Mouse (Mus musculus) MEL (cell line): Measurements from ENCODE around the gene Fto. TPM values are rescaled to one million over a fixed set of nuclear protein-coding genes. Genes with fewer than 3 reads are reported as not detected.

ENCODE experiments used
- DNase-seq: peaks from one replicate; pipeline ENCODE4 v3.0.0; 2011; ENCODE audit warnings: low read depth, low spot score
- H3K27ac ChIP-seq: 2 replicates; pipeline ENCODE4 v1.5.1; 2012; ENCODE audit warnings: low read depth, mild to moderate bottlenecking, control low read depth, low read length, moderate library complexity; ENCODE audit not compliant: control insufficient read depth
- H3K27me3 ChIP-seq, 2 experiments: fragments of 150-350 bp in 1 of 2; sonication (generic) in 1 of 2; 2 replicates each; pipeline ENCODE4 v1.6.1; 2012; ENCODE audit warnings: low read length in 2 of 2, mild to moderate bottlenecking in 2 of 2, improper control_type of control experiment in 1 of 2, moderate library complexity in 1 of 2; ENCODE audit not compliant: insufficient read depth in 2 of 2, control insufficient read depth in 1 of 2
- H3K36me3 ChIP-seq, 2 experiments: 2 replicates each; pipeline ENCODE4 v1.6.1; 2012 to 2014; ENCODE audit warnings: low read length in 2 of 2, improper control_type of control experiment in 1 of 2, inconsistent platforms in 1 of 2, mild to moderate bottlenecking in 1 of 2; ENCODE audit not compliant: insufficient read depth in 2 of 2, control insufficient read depth in 1 of 2
- H3K4me1 ChIP-seq, 2 experiments: fragments of 150-350 bp in 1 of 2; sonication (generic) in 1 of 2; 2 replicates each; pipeline ENCODE4 v1.6.1; 2012; ENCODE audit warnings: low read length in 2 of 2, improper control_type of control experiment in 1 of 2, mild to moderate bottlenecking in 1 of 2; ENCODE audit not compliant: insufficient read depth in 2 of 2, control insufficient read depth in 1 of 2
- H3K4me3 ChIP-seq, 2 experiments: fragments of 150-350 bp in 1 of 2; sonication (generic) in 1 of 2; 2 replicates each; pipeline ENCODE4 v1.5.1; 2012; ENCODE audit warnings: low read depth in 2 of 2, low read length in 2 of 2, mild to moderate bottlenecking in 2 of 2, moderate library complexity in 2 of 2, control low read depth in 1 of 2, improper control_type of control experiment in 1 of 2; ENCODE audit not compliant: control insufficient read depth in 1 of 2, insufficient read depth in 1 of 2
- H3K79me2 ChIP-seq: 2 replicates; pipeline ENCODE4 v1.6.1; 2012; ENCODE audit warnings: mild to moderate bottlenecking, low read length, moderate library complexity; ENCODE audit not compliant: control insufficient read depth, poor library complexity, insufficient read depth
- H3K9ac ChIP-seq: 2 replicates; pipeline ENCODE4 v1.6.1; 2012; ENCODE audit warnings: low read depth, mild to moderate bottlenecking, control low read depth, low read length, moderate library complexity; ENCODE audit not compliant: control insufficient read depth, poor library complexity, severe bottlenecking
- H3K9me3 ChIP-seq: fragments of 150-350 bp; sonication (generic); replicated peaks from 2 replicates; pipeline ENCODE4 v1.6.1; 2012; ENCODE audit warnings: mild to moderate bottlenecking, low read length, improper control_type of control experiment, moderate library complexity; ENCODE audit not compliant: insufficient read depth
- BHLHE40 ChIP-seq: IDR thresholded peaks from 2 replicates; pipeline ENCODE4 v1.6.1; 2012; ENCODE audit warnings: low read depth, mild to moderate bottlenecking, inconsistent platforms, low read length, improper control_type of control experiment, borderline replicate concordance
- CHD1 ChIP-seq: IDR thresholded peaks from 2 replicates; pipeline ENCODE4 v1.6.1; 2012; ENCODE audit warnings: low read depth, mild to moderate bottlenecking, inconsistent platforms, low read length, improper control_type of control experiment
- CHD2 ChIP-seq: IDR thresholded peaks from 2 replicates; pipeline ENCODE4 v1.6.1; 2011; ENCODE audit warnings: low read length, improper control_type of control experiment
- E2F4 ChIP-seq: IDR thresholded peaks from 2 replicates; pipeline ENCODE4 v1.6.1; 2011; ENCODE audit warnings: low read depth, low read length, improper control_type of control experiment, borderline replicate concordance
- ELF1 ChIP-seq: IDR thresholded peaks from 2 replicates; pipeline ENCODE4 v1.6.1; 2014; ENCODE audit warnings: low read depth, mild to moderate bottlenecking, inconsistent platforms, low read length, improper control_type of control experiment, moderate library complexity
- EP300 ChIP-seq, 2 experiments: IDR thresholded peaks; 2 replicates each; pipeline ENCODE4 v1.6.1; 2011; ENCODE audit warnings: improper control_type of control experiment in 2 of 2, low read length in 2 of 2, low read depth in 1 of 2, mild to moderate bottlenecking in 1 of 2
- ETS1 ChIP-seq: IDR thresholded peaks from 2 replicates; pipeline ENCODE4 v1.6.1; 2012; ENCODE audit warnings: low read depth, mild to moderate bottlenecking, inconsistent platforms, low read length, improper control_type of control experiment, moderate library complexity
- GABPA ChIP-seq: IDR thresholded peaks from 2 replicates; pipeline ENCODE4 v1.6.1; 2012; ENCODE audit warnings: low read depth, mild to moderate bottlenecking, inconsistent platforms, low read length, improper control_type of control experiment, moderate library complexity
- GATA1 ChIP-seq: IDR thresholded peaks from 2 replicates; pipeline ENCODE4 v1.6.1; 2011; ENCODE audit warnings: low read depth, low read length, improper control_type of control experiment
- HCFC1 ChIP-seq: IDR thresholded peaks from 2 replicates; pipeline ENCODE4 v1.6.1; 2012; ENCODE audit warnings: low read depth, mild to moderate bottlenecking, inconsistent platforms, low read length, improper control_type of control experiment, moderate library complexity
- JUND ChIP-seq: IDR thresholded peaks from 2 replicates; pipeline ENCODE4 v1.6.1; 2011; ENCODE audit warnings: low read depth, mild to moderate bottlenecking, improper control_type of control experiment, low read length
- KAT2A ChIP-seq: conservative IDR thresholded peaks from 2 replicates; pipeline ENCODE4 v1.6.1; 2012; ENCODE audit warnings: low read depth, low read length, improper control_type of control experiment, inconsistent platforms
- MAFK ChIP-seq: IDR thresholded peaks from 2 replicates; pipeline ENCODE4 v1.6.1; 2011; ENCODE audit warnings: low read depth, mild to moderate bottlenecking, low read length, improper control_type of control experiment, borderline replicate concordance
- MAX ChIP-seq: IDR thresholded peaks from 2 replicates; pipeline ENCODE4 v1.6.1; 2011; ENCODE audit warnings: low read length, improper control_type of control experiment
- MEF2A ChIP-seq: IDR thresholded peaks from 2 replicates; pipeline ENCODE4 v1.6.1; 2014; ENCODE audit warnings: low read depth, mild to moderate bottlenecking, inconsistent platforms, low read length, improper control_type of control experiment; ENCODE audit not compliant: poor library complexity, insufficient replicate concordance, severe bottlenecking; ENCODE audit errors: extremely low read depth
- MYB ChIP-seq: IDR thresholded peaks from 2 replicates; pipeline ENCODE4 v1.6.1; 2011; ENCODE audit warnings: mild to moderate bottlenecking, low read depth, low read length, improper control_type of control experiment
- MYC ChIP-seq: IDR thresholded peaks from 2 replicates; pipeline ENCODE4 v1.6.1; 2011; ENCODE audit warnings: low read depth, mild to moderate bottlenecking, low read length, improper control_type of control experiment, moderate library complexity
- NELFE ChIP-seq: IDR thresholded peaks from 2 replicates; pipeline ENCODE4 v1.6.1; 2011; ENCODE audit warnings: low read depth, low read length, improper control_type of control experiment
- NRF1 ChIP-seq: IDR thresholded peaks from 2 replicates; pipeline ENCODE4 v1.6.1; 2014; ENCODE audit warnings: low read depth, mild to moderate bottlenecking, inconsistent platforms, low read length, improper control_type of control experiment, moderate library complexity; ENCODE audit not compliant: poor library complexity, insufficient read depth, severe bottlenecking
- POLR2AphosphoS2 ChIP-seq: IDR thresholded peaks from 2 replicates; pipeline ENCODE4 v1.6.1; 2011; ENCODE audit warnings: low read length, improper control_type of control experiment
- POLR2AphosphoS5 ChIP-seq: IDR thresholded peaks from 2 replicates; pipeline ENCODE4 v1.6.1; 2012; ENCODE audit warnings: low read depth, borderline replicate concordance, mild to moderate bottlenecking, inconsistent platforms, low read length, moderate library complexity, mixed read lengths
- RAD21 ChIP-seq: IDR thresholded peaks from 2 replicates; pipeline ENCODE4 v1.6.1; 2011; ENCODE audit warnings: mild to moderate bottlenecking, low read depth, low read length, improper control_type of control experiment
- SIN3A ChIP-seq: IDR thresholded peaks from 2 replicates; pipeline ENCODE4 v1.6.1; 2012; ENCODE audit warnings: low read length, improper control_type of control experiment, inconsistent platforms
- SMC3 ChIP-seq: IDR thresholded peaks from 2 replicates; pipeline ENCODE4 v1.6.1; 2011; ENCODE audit warnings: low read depth, low read length, improper control_type of control experiment
- TAL1 ChIP-seq: IDR thresholded peaks from 2 replicates; pipeline ENCODE4 v1.6.1; 2012; ENCODE audit warnings: mild to moderate bottlenecking, inconsistent platforms, low read length, moderate library complexity, mixed read lengths
- TBP ChIP-seq: IDR thresholded peaks from 2 replicates; pipeline ENCODE4 v1.8.0; 2011; ENCODE audit warnings: low read depth, low read length, improper control_type of control experiment
- TCF12 ChIP-seq: IDR thresholded peaks from 2 replicates; pipeline ENCODE4 v1.6.1; 2014; ENCODE audit warnings: low read depth, mild to moderate bottlenecking, inconsistent platforms, low read length, improper control_type of control experiment, moderate library complexity
- UBTF ChIP-seq: IDR thresholded peaks from 2 replicates; pipeline ENCODE4 v1.6.1; 2012; ENCODE audit warnings: low read depth, mild to moderate bottlenecking, inconsistent platforms, low read length, improper control_type of control experiment, moderate library complexity, borderline replicate concordance; ENCODE audit not compliant: insufficient read depth
- USF1 ChIP-seq: IDR thresholded peaks from 2 replicates; pipeline ENCODE4 v1.6.1; 2014; ENCODE audit warnings: low read depth, mild to moderate bottlenecking, inconsistent platforms, low read length, improper control_type of control experiment, moderate library complexity
- USF2 ChIP-seq, 2 experiments: IDR thresholded peaks; 2 replicates each; pipeline ENCODE4 v1.6.1; 2011 to 2012; ENCODE audit warnings: improper control_type of control experiment in 2 of 2, low read length in 2 of 2, borderline replicate concordance in 1 of 2, inconsistent platforms in 1 of 2, low read depth in 1 of 2, mild to moderate bottlenecking in 1 of 2; ENCODE audit not compliant: insufficient read depth in 1 of 2
- ZKSCAN1 ChIP-seq: IDR thresholded peaks from 2 replicates; pipeline ENCODE4 v1.6.1; 2012; ENCODE audit warnings: low read depth, mild to moderate bottlenecking, inconsistent platforms, low read length, improper control_type of control experiment, moderate library complexity
- ZMIZ1 ChIP-seq: IDR thresholded peaks from 2 replicates; pipeline ENCODE4 v1.6.1; 2012; ENCODE audit warnings: low read depth, mild to moderate bottlenecking, inconsistent platforms, low read length, improper control_type of control experiment, moderate library complexity
- ZNF384 ChIP-seq: IDR thresholded peaks from 2 replicates; pipeline ENCODE4 v1.6.1; 2012; ENCODE audit warnings: low read depth, mild to moderate bottlenecking, inconsistent platforms, low read length, improper control_type of control experiment
- polyA plus RNA-seq, 2 experiments: library from polyadenylated mRNA; stranded (reverse) in 1 of 2; unstranded in 1 of 2; fragments of >175 nt in 1 of 2; fragments of >200 nt in 1 of 2; gene quantifications; 2 replicates each; pipeline versions ENCODE4 v1.2.1 to v1.2.4; 2012; ENCODE audit warnings: low replicate concordance in 2 of 2, low read depth in 1 of 2; ENCODE audit not compliant: insufficient read length in 2 of 2, insufficient read depth in 1 of 2, missing spikeins in 1 of 2
- total RNA-seq: library from RNA; depleted of rRNA; stranded (reverse); fragments of 300-350 nt; gene quantifications from 2 replicates; pipeline ENCODE4 v1.2.3, GENCODE M21; 2012; rRNA removed

Gene Fto
- 13.5 TPM in 2 replicates for total RNA-seq
- 10 to 100 TPM in 1 of 2 experiments, not detected in 1; 41.1 TPM for polyA plus RNA-seq

DNA sequence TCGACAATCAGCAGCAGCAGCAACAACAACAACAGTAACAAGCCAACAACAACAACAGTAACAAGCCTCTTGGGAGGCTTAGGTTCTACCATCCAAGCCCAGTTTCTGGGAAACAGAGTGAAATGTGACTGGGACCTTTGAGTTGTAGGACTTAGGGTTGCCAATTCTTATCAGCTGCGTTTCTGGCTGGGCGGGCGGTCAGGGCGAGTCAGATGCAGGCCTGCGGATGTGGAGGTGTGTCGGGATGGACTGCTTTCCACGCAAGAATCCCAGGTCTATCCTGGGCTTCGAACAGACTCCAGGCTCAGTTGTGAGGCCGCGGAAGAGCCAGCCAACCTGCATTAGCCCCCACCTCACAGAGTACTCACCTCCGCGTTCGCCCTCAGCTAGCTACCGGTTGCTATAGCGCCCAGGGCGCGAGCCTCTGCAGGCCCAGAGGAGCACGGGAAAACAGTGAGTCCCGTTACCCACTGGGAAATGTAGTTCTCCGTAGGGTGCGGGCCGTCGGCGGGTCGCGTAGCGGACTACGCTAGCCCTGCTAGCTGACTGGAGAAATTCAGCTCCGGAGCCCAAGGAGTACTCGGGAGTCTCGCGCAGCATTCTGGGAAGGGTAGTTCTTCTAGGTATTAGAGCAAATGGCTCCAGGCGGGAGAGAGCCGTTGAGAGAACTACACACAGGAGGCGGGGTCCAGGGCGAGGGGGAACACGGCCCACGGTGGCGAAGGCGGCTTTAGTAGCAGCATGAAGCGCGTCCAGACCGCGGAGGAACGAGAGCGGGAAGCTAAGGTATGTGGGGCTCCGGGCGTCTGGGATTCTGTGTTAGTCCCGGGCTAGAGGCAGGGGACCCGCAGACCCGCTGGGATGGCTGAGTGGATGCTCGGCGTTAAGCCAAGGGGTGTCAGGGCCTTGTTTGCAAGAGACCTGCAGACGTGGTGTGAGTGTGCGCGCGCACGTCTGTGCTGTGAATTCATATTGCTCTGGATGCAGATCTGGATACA, at the start of gene Fto, which contains the start of gene Rpgrip1l:
Fto (plus strand) TSS at position 691 of the 998 bp plus-strand sequence.
Rpgrip1l (minus strand) TSS at position 428 of the 998 bp plus-strand sequence.
- no peaks in the 10 kb centered on the region for H3K9me3 ChIP-seq
- H3K27ac ChIP-seq, result peak within 1 kb of the TSS; percentile 69
- peaks cover 0 to 21% of the 10 kb centered on the region in 2 experiments; a peak in 3 of 4 replicates for H3K36me3 ChIP-seq
- peak; percentile 99 for DNase-seq
- peak within 1 kb of the TSS; percentile 71 to 86 for H3K4me3 ChIP-seq
- H3K9ac ChIP-seq, result peak within 1 kb of the TSS; percentile 88
- no peaks in the 10 kb centered on the region for H3K27me3 ChIP-seq
- peaks cover 23% of the 10 kb centered on the region for H3K79me2 ChIP-seq
- peaks cover 8 to 10% of the 10 kb centered on the region in 2 experiments; a peak in 3 of 4 replicates for H3K4me1 ChIP-seq
- TF ChIP-seq RAD21 (no peak), ELF1 (peak; percentile 59), TBP (no peak; the same call in 1 of the 2 replicates), NRF1 (peak; percentile 65), POLR2AphosphoS2 (no peak), CHD1 (no peak), SMC3 (no peak), TAL1 (no peak), MYB (no peak), BHLHE40 (no peak), JUND (no peak), NELFE (peak; percentile 64), CHD2 (no peak), MEF2A (no peak), E2F4 (0 out of 2 replicates have a peak, but pooled peaks have one; percentile 44), USF1 (no peak), UBTF (no peak), ZNF384 (no peak), GABPA (no peak), POLR2AphosphoS5 (no peak), EP300 (IDR thresholded peaks at IDR 0.05; ENCODE audit: low read depth in 1 of 2, low read length in 2 of 2) (no peak), ZMIZ1 (no peak), GATA1 (peak; percentile 20; the same call in 1 of the 2 replicates), TCF12 (peak; percentile 38), ETS1 (0 out of 2 replicates have a peak, but pooled peaks have one; percentile 21), ZKSCAN1 (no peak), MAFK (no peak), KAT2A (peak; percentile 92), MAX (peak; percentile 41), MYC (peak; percentile 6; the same call in 1 of the 2 replicates), HCFC1 (peak; percentile 96), USF2 (IDR thresholded peaks at IDR 0.05; ENCODE audit: borderline replicate concordance in 1 of 2, insufficient read depth in 1 of 2, low read depth in 1 of 2, low read length in 2 of 2) (no peak), SIN3A (peak; percentile 96)
